Mouse (Mus musculus) forebrain, postnatal 0 days (tissue): Measurements from ENCODE around the gene Tenm3. TPM values are rescaled to one million over a fixed set of nuclear protein-coding genes. Genes with fewer than 3 reads are reported as not detected.

ENCODE experiments used
- ATAC-seq: fragments of 200-750 bp; cut with Nextera tagmentation; 2 replicates; pipeline ENCODE4 v1.8.0; 2017; ENCODE audit warnings: mild to moderate bottlenecking, moderate library complexity
- DNase-seq: peaks from one replicate; pipeline ENCODE4 v3.0.0-alpha.2; 2015
- H3K27ac ChIP-seq: fragments of 300-500 bp; sonication (generic); 2 replicates; pipeline ENCODE4 v1.5.1; 2014; ENCODE audit warnings: low read depth, mild to moderate bottlenecking, antibody characterized with exemption, low read length, moderate library complexity, mixed read lengths
- H3K27me3 ChIP-seq: fragments of 300-500 bp; sonication (generic); 2 replicates; pipeline ENCODE4 v1.6.1; 2014; ENCODE audit warnings: mild to moderate bottlenecking, low read length, mixed read lengths; ENCODE audit not compliant: insufficient read depth
- H3K36me3 ChIP-seq: fragments of 300-500 bp; sonication (generic); 2 replicates; pipeline ENCODE4 v1.6.1; 2014; ENCODE audit warnings: mild to moderate bottlenecking, moderate library complexity; ENCODE audit not compliant: insufficient read depth
- H3K4me1 ChIP-seq: fragments of 300-500 bp; sonication (generic); 2 replicates; pipeline ENCODE4 v1.6.1; 2014; ENCODE audit warnings: antibody characterized with exemption; ENCODE audit not compliant: insufficient read depth
- H3K4me2 ChIP-seq: fragments of 300-500 bp; sonication (generic); 2 replicates; pipeline ENCODE4 v1.6.1; 2014; ENCODE audit warnings: low read depth, mild to moderate bottlenecking, moderate library complexity
- H3K4me3 ChIP-seq: fragments of 300-500 bp; sonication (generic); 2 replicates; pipeline ENCODE4 v1.5.1; 2014; ENCODE audit warnings: low read depth, low read length, mixed read lengths
- H3K9ac ChIP-seq: fragments of 300-500 bp; sonication (generic); 2 replicates; pipeline ENCODE4 v1.6.1; 2014; ENCODE audit warnings: mild to moderate bottlenecking
- H3K9me3 ChIP-seq: fragments of 300-500 bp; sonication (generic); 2 replicates; pipeline ENCODE4 v1.6.1; 2016; ENCODE audit warnings: low read length
- CTCF ChIP-seq: sonication (generic); IDR thresholded peaks from 2 replicates; pipeline ENCODE4 v1.5.1; 2016; ENCODE audit warnings: antibody characterized with exemption, control low read depth, low read depth
- WGBS: fragments of 180-500 bp; shearing (Covaris S2); extraction: QIAGEN DNeasy Blood & Tissue Kit; methylation state at CpG from one replicate; pipeline ENCODE4 v1.1.7; 2014; 5-methylcytosine and 5-hydroxymethylcytosine counted together
- polyA plus RNA-seq: library from polyadenylated mRNA; unstranded; fragments of >200 nt; fragmentation: Nextera tagmentation; extraction: Ambion mirVana; gene quantifications from 2 replicates; pipeline ENCODE4 v1.2.1, GENCODE M21; 2015
- total RNA-seq: library from RNA; depleted of rRNA; stranded (reverse); fragments of >200 nt; gene quantifications from 2 replicates; pipeline ENCODE4 v1.2.3, GENCODE M21; 2014

The Tenm3 gene
- total and polyA plus RNA-seq, 2 experiments from 2014 or later = 21.6 to 111 TPM

GRCm38 (mm10) chr8:48812196-48812741 is 31.5 kb downstream of the Tenm3 start:
- no peak for ATAC-seq
- H3K9me3 ChIP-seq = no peaks in the 10 kb centered on the region
- H3K27me3 ChIP-seq = no peaks in the 10 kb centered on the region
- H3K4me3 ChIP-seq = no peak overlapping the region
- 93% methylated on average over 1 of the region's 1 CpGs for WGBS
- no peaks in the 10 kb centered on the region for H3K36me3 ChIP-seq
- no peak overlapping the region for H3K9ac ChIP-seq
- H3K4me1 ChIP-seq = no peaks in the 10 kb centered on the region
- H3K27ac ChIP-seq = no peak overlapping the region
- H3K4me2 ChIP-seq = no peak overlapping the region
- TF ChIP-seq CTCF = no peak
- DNase-seq = no peak

GRCm38 (mm10) chr8:48810615-48811014 is 33.1 kb downstream of the Tenm3 start:
- no peak overlapping the region for H3K4me3 ChIP-seq
- H3K27me3 ChIP-seq = no peaks in the 10 kb centered on the region
- ATAC-seq = no peak
- TF ChIP-seq CTCF = no peak
- H3K36me3 ChIP-seq = no peaks in the 10 kb centered on the region
- H3K4me1 ChIP-seq = no peaks in the 10 kb centered on the region
- H3K4me2 ChIP-seq = no peak overlapping the region
- H3K9me3 ChIP-seq = no peaks in the 10 kb centered on the region
- 70% methylated on average over 1 of the region's 1 CpGs for WGBS
- no peak overlapping the region for H3K9ac ChIP-seq
- no peak for DNase-seq
- H3K27ac ChIP-seq = no peak overlapping the region

DNA sequence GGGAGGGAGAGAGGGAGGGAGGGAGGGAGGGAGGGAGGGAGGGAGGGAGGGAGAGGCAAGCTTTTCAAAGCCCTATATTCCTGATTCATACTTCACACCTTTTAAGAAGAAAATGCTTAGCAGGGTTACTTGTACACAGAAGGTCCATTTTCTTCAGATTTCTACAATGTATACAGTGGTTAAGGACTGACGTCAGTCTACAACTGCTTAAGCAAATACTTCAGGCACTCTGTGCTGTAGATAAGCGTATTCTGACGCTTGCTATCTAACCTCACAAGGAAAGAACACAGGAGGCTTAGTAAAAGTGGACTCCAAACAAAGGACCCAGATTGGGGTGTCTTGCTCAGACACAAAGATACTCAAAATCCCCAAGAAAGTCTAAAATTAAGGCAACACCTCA is 34.6 kb downstream of the Tenm3 start:
- no peaks in the 10 kb centered on the region for H3K27me3 ChIP-seq
- H3K9ac ChIP-seq = no peak overlapping the region
- H3K4me2 ChIP-seq = no peak overlapping the region
- no peak for TF ChIP-seq CTCF
- WGBS = 38% methylated on average over 3 of the region's 3 CpGs
- H3K4me3 ChIP-seq = no peak overlapping the region
- no peak for ATAC-seq
- no peaks in the 10 kb centered on the region for H3K4me1 ChIP-seq
- H3K36me3 ChIP-seq = no peaks in the 10 kb centered on the region
- DNase-seq = no peak
- H3K9me3 ChIP-seq = no peaks in the 10 kb centered on the region
- no peak overlapping the region for H3K27ac ChIP-seq

DNA sequence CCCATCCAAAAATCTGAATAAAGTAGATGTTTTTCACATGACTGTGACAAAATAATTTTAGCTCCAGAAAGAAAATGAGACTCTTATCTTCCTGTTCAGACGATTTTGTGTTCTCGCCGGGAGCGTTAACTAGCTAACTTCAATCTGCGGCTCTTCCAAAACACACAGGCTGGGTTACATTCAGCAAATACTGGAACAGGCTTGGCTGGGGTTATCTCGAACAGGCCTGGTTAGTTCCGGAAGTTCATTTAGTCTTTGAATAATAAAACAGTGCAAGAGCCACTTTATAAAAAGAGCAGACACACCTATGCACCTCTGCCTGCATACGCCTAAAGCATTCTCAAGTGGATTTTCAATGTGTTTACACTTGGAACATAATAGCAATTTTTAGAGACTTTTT is 40.7 kb downstream of the Tenm3 start:
- H3K27ac ChIP-seq = no peak overlapping the region
- no peaks in the 10 kb centered on the region for H3K27me3 ChIP-seq
- H3K36me3 ChIP-seq = no peaks in the 10 kb centered on the region
- ATAC-seq (no peak), DNase-seq (no peak)
- H3K4me1 ChIP-seq = no peaks in the 10 kb centered on the region
- H3K4me3 ChIP-seq = no peak overlapping the region
- no peak overlapping the region for H3K4me2 ChIP-seq
- no peak overlapping the region for H3K9ac ChIP-seq
- no peaks in the 10 kb centered on the region for H3K9me3 ChIP-seq
- TF ChIP-seq CTCF = no peak
- WGBS = 73% methylated on average over 8 of the region's 8 CpGs

DNA sequence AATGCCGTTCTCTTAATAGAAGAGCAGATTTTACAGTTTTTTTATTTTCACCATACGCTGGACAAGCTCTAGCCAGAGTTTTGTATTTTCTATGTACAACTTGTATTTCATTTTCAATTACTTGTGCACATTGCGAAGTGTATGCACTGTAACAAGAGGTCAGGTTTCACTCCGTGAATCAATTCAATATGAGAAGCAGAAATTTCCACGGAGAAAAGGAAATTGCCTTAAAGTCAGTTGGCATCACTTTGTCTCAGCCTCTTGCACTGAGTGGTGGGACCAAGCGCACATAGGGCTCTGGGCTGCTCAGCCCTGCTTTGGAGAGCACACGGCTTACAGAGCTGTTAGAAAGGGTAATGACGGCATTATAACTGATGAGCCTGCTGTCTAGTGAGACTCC is 41.5 kb downstream of the Tenm3 start:
- DNase-seq (no peak), ATAC-seq (no peak)
- H3K36me3 ChIP-seq = no peaks in the 10 kb centered on the region
- H3K9me3 ChIP-seq = no peaks in the 10 kb centered on the region
- H3K27ac ChIP-seq = no peak overlapping the region
- no peak for TF ChIP-seq CTCF
- H3K4me3 ChIP-seq = no peak overlapping the region
- 81% methylated on average over 8 of the region's 8 CpGs for WGBS
- no peaks in the 10 kb centered on the region for H3K4me1 ChIP-seq
- no peaks in the 10 kb centered on the region for H3K27me3 ChIP-seq
- H3K4me2 ChIP-seq = no peak overlapping the region
- H3K9ac ChIP-seq = no peak overlapping the region

- TF ChIP-seq CTCF = no peak
- no peak overlapping the region for H3K4me2 ChIP-seq
- H3K4me3 ChIP-seq = no peak overlapping the region
- no peak overlapping the region for H3K27ac ChIP-seq
- no peaks in the 10 kb centered on the region for H3K27me3 ChIP-seq
- H3K9me3 ChIP-seq = no peaks in the 10 kb centered on the region
- 0 out of 2 replicates have a peak, but pooled peaks cover 4% of the 10 kb centered on the region for H3K4me1 ChIP-seq
- ATAC-seq = no peak; the same call in 1 of the 2 replicates
- no peak overlapping the region for H3K9ac ChIP-seq
- no peaks in the 10 kb centered on the region for H3K36me3 ChIP-seq
- WGBS = 38% methylated on average over 5 of the region's 5 CpGs
- no peak for DNase-seq
These were observed 45.8 kb downstream of the Tenm3 start for GRCm38 (mm10) chr8:48797955-48798359.

GRCm38 (mm10) chr8:48794285-48794684 is 49.5 kb downstream of the Tenm3 start:
- Histone ChIP-seq H3K4me1 (0 out of 2 replicates have a peak, but pooled peaks cover 4% of the 10 kb centered on the region), H3K4me3 (no peak overlapping the region), H3K27me3 (no peaks in the 10 kb centered on the region), H3K36me3 (no peaks in the 10 kb centered on the region), H3K9me3 (no peaks in the 10 kb centered on the region), H3K27ac (no peak overlapping the region), H3K4me2 (no peak overlapping the region), H3K9ac (no peak overlapping the region)
- 27% methylated on average over 7 of the region's 7 CpGs for WGBS
- ATAC-seq = no peak
- no peak for TF ChIP-seq CTCF
- DNase-seq = no peak
